Mouse (Mus musculus) liver, embryonic 14.5 days (tissue): ENCODE results near the gene Ces2h. TPM values are rescaled to one million over a fixed set of nuclear protein-coding genes. Genes with fewer than 3 reads are reported as not detected.

Experiments used
- ATAC-seq: fragments of 200-750 bp; cut with Nextera tagmentation; 2 replicates; pipeline ENCODE4 v1.8.0; 2017; ENCODE audit warnings: moderate number of reproducible peaks, mild to moderate bottlenecking, moderate library complexity; ENCODE audit not compliant: insufficient read depth
- DNase-seq, 3 experiments: peaks; one replicate each; pipeline ENCODE4 v3.0.0-alpha.2; 2012 to 2013; ENCODE audit warnings: low read depth in 3 of 3, low spot score in 3 of 3
- H3K27ac ChIP-seq: fragments of 300-500 bp; sonication (generic); 2 replicates; pipeline ENCODE4 v1.5.1; 2014; ENCODE audit warnings: moderate library complexity, mild to moderate bottlenecking, control low read depth, inconsistent platforms
- H3K27me3 ChIP-seq: fragments of 300-500 bp; sonication (generic); 2 replicates; pipeline ENCODE4 v1.6.1; 2014; ENCODE audit warnings: mild to moderate bottlenecking, low read length, moderate library complexity; ENCODE audit not compliant: control insufficient read depth, insufficient read depth
- H3K36me3 ChIP-seq: fragments of 300-500 bp; sonication (generic); replicated peaks from 2 replicates; pipeline ENCODE4 v1.6.1; 2014; ENCODE audit warnings: low read depth; ENCODE audit not compliant: control insufficient read depth, insufficient read depth
- H3K4me1 ChIP-seq, 2 experiments: fragments of 200-500 bp in 1 of 2; fragments of 300-500 bp in 1 of 2; sonication (generic) in 1 of 2; replicated peaks; 2 replicates each; pipeline ENCODE4 v1.6.1; 2012 to 2014; ENCODE audit warnings: antibody characterized with exemption in 1 of 2, inconsistent platforms in 1 of 2, low read length in 1 of 2; ENCODE audit not compliant: control insufficient read depth in 2 of 2, insufficient read depth in 2 of 2
- H3K4me2 ChIP-seq: fragments of 300-500 bp; sonication (generic); 2 replicates; pipeline ENCODE4 v1.6.1; 2014; ENCODE audit warnings: low read depth, mild to moderate bottlenecking, control low read depth, moderate library complexity
- H3K4me3 ChIP-seq, 2 experiments: fragments of 200-500 bp in 1 of 2; fragments of 300-500 bp in 1 of 2; sonication (generic) in 1 of 2; 2 replicates each; pipeline ENCODE4 v1.5.1; 2012 to 2014; ENCODE audit warnings: low read depth in 2 of 2, low read length in 2 of 2, mild to moderate bottlenecking in 2 of 2, control low read depth in 1 of 2, inconsistent platforms in 1 of 2, moderate library complexity in 1 of 2; ENCODE audit not compliant: insufficient read depth in 1 of 2
- H3K9ac ChIP-seq: fragments of 300-500 bp; sonication (generic); replicated peaks from 2 replicates; pipeline ENCODE4 v1.6.1; 2014; ENCODE audit warnings: mild to moderate bottlenecking, control low read depth, moderate library complexity
- H3K9me3 ChIP-seq: fragments of 300-500 bp; sonication (generic); 2 replicates; pipeline ENCODE4 v1.6.1; 2016; ENCODE audit warnings: low read length, mixed read lengths; ENCODE audit not compliant: control insufficient read depth
- CTCF ChIP-seq: IDR thresholded peaks from 2 replicates; pipeline ENCODE4 v1.5.1; 2016; ENCODE audit warnings: antibody characterized with exemption, low read depth, control low read depth
- EP300 ChIP-seq: IDR thresholded peaks from 2 replicates; pipeline ENCODE4 v1.6.1; 2016; ENCODE audit warnings: antibody characterized with exemption, low read depth
- WGBS: fragments of 180-500 bp; shearing (Covaris S2); extraction: QIAGEN DNeasy Blood & Tissue Kit; methylation state at CpG from one replicate; pipeline ENCODE4 v1.1.7; 2014; ENCODE audit not compliant: insufficient replicate concordance; 5-methylcytosine and 5-hydroxymethylcytosine counted together
- polyA plus RNA-seq, 2 experiments: library from polyadenylated mRNA; depleted of rRNA in 1 of 2; stranded (reverse) in 1 of 2; unstranded in 1 of 2; fragments of >200 nt; fragmentation: Nextera tagmentation in 1 of 2; extraction: Ambion mirVana in 1 of 2; gene quantifications; 2 replicates each; pipeline versions ENCODE4 v1.2.1 to v1.2.3; 2012 to 2014

Gene Ces2h
- polyA plus RNA-seq, 2 experiments, result not detected

DNA sequence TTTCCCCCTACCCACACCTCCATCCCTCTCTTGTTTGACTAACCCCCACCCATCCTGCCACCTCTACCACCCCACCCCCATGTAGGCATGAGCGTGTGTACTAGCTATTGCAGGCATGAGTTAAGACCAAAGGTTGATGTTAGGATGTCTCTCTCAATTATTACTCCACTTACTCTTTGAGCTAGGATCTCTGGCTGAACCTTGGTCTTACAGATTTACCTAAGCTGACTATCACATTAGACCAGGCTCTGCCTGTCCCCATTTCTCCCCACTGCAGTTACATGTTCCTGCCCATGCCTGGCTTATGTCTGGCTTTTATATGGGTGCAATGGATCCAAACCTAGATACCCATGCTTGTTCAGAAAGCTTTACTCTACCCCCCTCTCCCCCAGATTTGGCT lies 21.3 kb downstream of the Ces2h start:
- no peaks in the 10 kb centered on the region for H3K9me3 ChIP-seq
- H3K9ac ChIP-seq, result no peak overlapping the region
- H3K4me2 ChIP-seq, result no peak overlapping the region
- no peaks in the 10 kb centered on the region; a peak in 1 of 4 replicates for H3K4me1 ChIP-seq
- no peak overlapping the region for H3K4me3 ChIP-seq
- H3K27ac ChIP-seq, result no peak overlapping the region
- H3K27me3 ChIP-seq, result no peaks in the 10 kb centered on the region
- DNase-seq (no peak), ATAC-seq (0 out of 2 replicates have a peak, but pooled peaks have one; percentile 35)
- TF ChIP-seq CTCF, result no peak
- no peak for TF ChIP-seq EP300
- 74% methylated on average over 1 of the region's 1 CpGs for WGBS
- H3K36me3 ChIP-seq, result no peaks in the 10 kb centered on the region

DNA sequence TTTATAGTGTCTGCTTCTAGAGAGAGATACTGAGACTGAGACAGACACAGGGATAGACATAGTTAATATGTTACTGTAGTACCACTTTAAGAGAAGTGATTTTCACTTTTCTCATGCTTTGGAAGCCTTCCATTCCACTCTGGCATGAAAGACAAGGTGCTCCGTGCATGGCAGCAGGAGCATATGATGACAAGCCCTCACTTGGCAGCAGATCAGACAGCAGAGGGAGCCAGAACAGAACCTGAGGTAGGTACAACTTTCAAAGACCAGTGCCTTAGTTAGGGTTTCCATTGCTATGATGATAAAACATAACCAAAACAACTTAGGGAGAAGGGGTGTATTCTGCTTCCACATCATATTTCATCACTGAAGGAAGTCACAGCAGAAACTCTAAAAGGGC lies 22.4 kb downstream of the Ces2h start:
- Histone ChIP-seq H3K36me3 (no peaks in the 10 kb centered on the region), H3K4me1 (no peaks in the 10 kb centered on the region; a peak in 1 of 4 replicates), H3K27me3 (no peaks in the 10 kb centered on the region), H3K9ac (no peak overlapping the region), H3K9me3 (no peaks in the 10 kb centered on the region), H3K4me2 (no peak overlapping the region), H3K27ac (no peak overlapping the region), H3K4me3 (no peak overlapping the region)
- ATAC-seq (no peak), DNase-seq (no peak)
- 36% methylated on average over 1 of the region's 1 CpGs for WGBS
- TF ChIP-seq EP300 (no peak), CTCF (0 out of 2 replicates have a peak, but pooled peaks have one; percentile 13)

DNA sequence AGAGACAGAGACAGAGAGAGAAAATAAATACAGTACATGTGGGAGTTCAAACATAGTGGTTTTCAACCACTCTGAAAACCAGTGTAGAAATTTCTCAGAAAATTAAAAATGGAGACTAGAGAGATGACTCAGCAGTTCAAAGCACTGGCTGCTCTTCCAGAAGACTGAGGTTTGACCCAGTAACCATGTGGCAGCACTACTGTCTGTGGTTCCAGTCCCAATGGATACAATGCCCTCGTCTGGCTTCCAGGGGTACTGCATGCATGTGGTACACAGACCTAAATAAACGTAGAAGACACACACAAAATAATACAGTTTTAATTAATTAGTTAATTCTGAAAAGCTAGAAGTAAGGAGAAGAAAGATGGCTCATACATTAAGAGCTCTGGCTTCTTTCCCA lies 24.4 kb downstream of the Ces2h start:
- ATAC-seq, result no peak
- Histone ChIP-seq H3K4me2 (no peak overlapping the region), H3K27ac (no peak overlapping the region), H3K9me3 (no peaks in the 10 kb centered on the region), H3K4me1 (no peaks in the 10 kb centered on the region; a peak in 1 of 4 replicates), H3K27me3 (no peaks in the 10 kb centered on the region), H3K9ac (no peak overlapping the region), H3K36me3 (no peaks in the 10 kb centered on the region), H3K4me3 (no peak overlapping the region)
- TF ChIP-seq EP300 (no peak), CTCF (peak; percentile 77)
- peak in 2 of 3 experiments; percentile 15 to 22 for DNase-seq
- WGBS, result 49% methylated on average over 2 of the region's 2 CpGs

DNA sequence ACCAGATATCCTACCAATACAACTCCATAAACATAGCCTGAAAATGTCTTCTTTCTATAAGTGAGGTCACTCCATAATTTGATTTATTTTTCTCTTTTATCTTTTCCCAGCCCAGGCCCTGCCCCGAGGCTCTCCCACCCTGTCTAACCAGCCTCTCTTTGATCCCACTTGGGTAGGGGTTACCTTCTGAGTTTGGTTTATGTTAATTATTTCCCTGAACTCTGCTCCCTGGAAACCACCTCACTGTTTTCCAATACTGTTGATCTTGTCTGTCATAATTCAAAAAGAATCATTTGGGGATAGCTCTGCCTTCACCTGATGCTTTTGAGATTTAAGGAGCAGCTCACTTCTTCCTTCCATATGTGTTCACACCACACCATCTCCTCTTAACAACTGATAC lies 42.9 kb downstream of the Ces2h start:
- ATAC-seq, result no peak
- no peak overlapping the region for H3K4me3 ChIP-seq
- no peak for DNase-seq
- TF ChIP-seq CTCF (no peak), EP300 (no peak)
- H3K9ac ChIP-seq, result no peak overlapping the region
- H3K4me2 ChIP-seq, result no peak overlapping the region
- 30% methylated on average over 1 of the region's 1 CpGs for WGBS
- no peaks in the 10 kb centered on the region for H3K27me3 ChIP-seq
- H3K27ac ChIP-seq, result no peak overlapping the region
- no peaks in the 10 kb centered on the region for H3K4me1 ChIP-seq
- no peaks in the 10 kb centered on the region for H3K36me3 ChIP-seq
- H3K9me3 ChIP-seq, result no peaks in the 10 kb centered on the region

DNA sequence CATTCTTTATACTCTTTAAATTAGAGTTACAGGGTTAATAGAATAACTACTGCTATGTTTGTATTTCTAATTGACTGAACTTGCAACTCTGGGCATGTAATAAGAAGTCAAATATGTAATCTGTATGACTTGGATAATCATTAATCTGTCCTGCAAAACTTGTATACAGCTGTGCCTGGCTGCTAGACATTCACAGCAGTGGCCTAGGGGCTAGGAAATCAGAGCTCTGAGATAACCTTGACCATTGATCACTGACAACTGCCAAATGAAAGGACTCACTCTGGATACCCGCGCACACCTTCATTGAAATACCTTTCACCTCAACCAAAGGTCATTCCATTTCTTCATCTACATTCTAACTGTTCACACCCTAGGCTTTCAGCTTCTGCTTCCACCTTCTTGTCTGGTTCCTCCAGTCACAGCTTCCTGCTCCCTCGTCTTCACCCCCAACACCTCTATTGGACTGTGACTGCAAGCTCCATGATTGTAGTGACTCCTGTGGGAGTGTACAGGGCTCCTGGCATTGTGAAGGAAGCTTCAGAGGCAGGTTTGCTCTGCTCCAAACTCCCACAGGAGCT lies 45.3 kb downstream of the Ces2h start:
- no peak for TF ChIP-seq CTCF
- no peak for TF ChIP-seq EP300
- Histone ChIP-seq H3K4me3 (no peak overlapping the region), H3K4me2 (no peak overlapping the region), H3K9ac (no peak overlapping the region), H3K9me3 (no peaks in the 10 kb centered on the region), H3K27ac (no peak overlapping the region), H3K27me3 (no peaks in the 10 kb centered on the region), H3K36me3 (no peaks in the 10 kb centered on the region), H3K4me1 (no peaks in the 10 kb centered on the region)
- ATAC-seq (no peak), DNase-seq (peak in 1 of 3 experiments; percentile 9)
- WGBS, result 58% methylated on average over 3 of the region's 3 CpGs
